Mouse (Mus musculus): ENCODE results near the gene Ghdc.

GRCm38 (mm10) chr11:100730477-100731205, 40.1 kb downstream of the Ghdc start:
- no peak for TF ChIP-seq POLR2A (IDR thresholded peaks at IDR 0.05; ENCODE audit: insufficient read depth, low read length)
- TF ChIP-seq CTCF (IDR thresholded peaks at IDR 0.05; ENCODE audit: low read depth, low read length), result no peak
- TF ChIP-seq EP300 (IDR thresholded peaks at IDR 0.05; ENCODE audit: insufficient read depth, low read depth, low read length), result no peak
